Mouse (Mus musculus) myocyte (in vitro differentiated cells): ENCODE data around the gene Zfp207. TPM values are rescaled to one million over a fixed set of nuclear protein-coding genes. Genes with fewer than 3 reads are reported as not detected.

Source experiments
- H3K27me3 ChIP-seq: one replicate; pipeline ENCODE4 v1.6.1; 2011; ENCODE audit not compliant: control insufficient read depth, insufficient read depth, insufficient read length
- H3K36me3 ChIP-seq: one replicate; pipeline ENCODE4 v1.6.1; 2011; ENCODE audit not compliant: control insufficient read depth, insufficient read depth
- H3K4me2 ChIP-seq: one replicate; pipeline ENCODE4 v1.6.1; 2011; ENCODE audit warnings: low read depth, control low read depth
- H3K4me3 ChIP-seq: one replicate; pipeline ENCODE4 v1.5.1; 2011; ENCODE audit warnings: mild to moderate bottlenecking, control low read depth, moderate library complexity
- H3K79me2 ChIP-seq: one replicate; pipeline ENCODE4 v1.6.1; 2011; ENCODE audit not compliant: control insufficient read depth, insufficient read depth
- H3ac ChIP-seq: one replicate; pipeline ENCODE4 v1.6.1; 2011; ENCODE audit not compliant: control insufficient read depth, insufficient read length
- CEBPB ChIP-seq: IDR thresholded peaks from 2 replicates; pipeline ENCODE4 v1.6.1; 2011; ENCODE audit warnings: mild to moderate bottlenecking, moderate library complexity; ENCODE audit not compliant: poor library complexity, insufficient read depth, severe bottlenecking
- E2F4 ChIP-seq: IDR thresholded peaks from one replicate; pipeline ENCODE4 v1.6.1; 2011; ENCODE audit warnings: mild to moderate bottlenecking, control low read depth, moderate library complexity; ENCODE audit not compliant: insufficient read depth
- MAX ChIP-seq: IDR thresholded peaks from one replicate; pipeline ENCODE4 v1.6.1; 2011; ENCODE audit warnings: low read depth, mild to moderate bottlenecking, control low read depth
- MYOD1 ChIP-seq, 3 experiments: IDR thresholded peaks; one replicate each; pipeline ENCODE4 v1.6.1; 2011; ENCODE audit warnings: control low read depth in 2 of 3, low read depth in 2 of 3, mild to moderate bottlenecking in 2 of 3, moderate library complexity in 1 of 3; ENCODE audit not compliant: insufficient read length in 2 of 3, control insufficient read depth in 1 of 3
- MYOG ChIP-seq, 3 experiments: IDR thresholded peaks; one replicate each; pipeline ENCODE4 v1.6.1; 2011; ENCODE audit warnings: control low read depth in 2 of 3, low read depth in 2 of 3, mild to moderate bottlenecking in 2 of 3; ENCODE audit not compliant: insufficient read length in 2 of 3, control insufficient read depth in 1 of 3, insufficient read depth in 1 of 3
- POLR2A ChIP-seq: IDR thresholded peaks from one replicate; pipeline ENCODE4 v1.6.1; 2011; ENCODE audit warnings: low read depth, mild to moderate bottlenecking, control low read depth, moderate library complexity; ENCODE audit not compliant: insufficient read length
- POLR2AphosphoS2 ChIP-seq: IDR thresholded peaks from one replicate; pipeline ENCODE4 v1.6.1; 2011; ENCODE audit warnings: low read depth, control low read depth; ENCODE audit not compliant: insufficient read length
- REST ChIP-seq: IDR thresholded peaks from one replicate; pipeline ENCODE4 v1.6.1; 2011; ENCODE audit warnings: mild to moderate bottlenecking, control low read depth, moderate library complexity; ENCODE audit not compliant: insufficient read depth, insufficient read length
- SRF ChIP-seq: IDR thresholded peaks from one replicate; pipeline ENCODE4 v1.6.1; 2011; ENCODE audit warnings: low read depth; ENCODE audit not compliant: control insufficient read depth, insufficient read length
- TCF12 ChIP-seq: IDR thresholded peaks from one replicate; pipeline ENCODE4 v1.6.1; 2011; ENCODE audit warnings: mild to moderate bottlenecking, control low read depth; ENCODE audit not compliant: poor library complexity, insufficient read depth, severe bottlenecking
- TCF3 ChIP-seq: IDR thresholded peaks from one replicate; pipeline ENCODE4 v1.6.1; 2011; ENCODE audit warnings: low read depth, control low read depth; ENCODE audit not compliant: insufficient read length
- USF1 ChIP-seq: IDR thresholded peaks from one replicate; pipeline ENCODE4 v1.6.1; 2011; ENCODE audit warnings: low read depth, mild to moderate bottlenecking, control low read depth, moderate library complexity
- polyA plus RNA-seq: library from polyadenylated mRNA; unstranded; fragments of >200 nt; fragmentation: generic; extraction: Trizol; gene quantifications from one replicate; pipeline ENCODE4 v1.2.1, GENCODE M21; 2012; ENCODE audit warnings: missing spikeins

Gene Zfp207
- polyA plus RNA-seq, 1 experiment, result 65.6 TPM

DNA sequence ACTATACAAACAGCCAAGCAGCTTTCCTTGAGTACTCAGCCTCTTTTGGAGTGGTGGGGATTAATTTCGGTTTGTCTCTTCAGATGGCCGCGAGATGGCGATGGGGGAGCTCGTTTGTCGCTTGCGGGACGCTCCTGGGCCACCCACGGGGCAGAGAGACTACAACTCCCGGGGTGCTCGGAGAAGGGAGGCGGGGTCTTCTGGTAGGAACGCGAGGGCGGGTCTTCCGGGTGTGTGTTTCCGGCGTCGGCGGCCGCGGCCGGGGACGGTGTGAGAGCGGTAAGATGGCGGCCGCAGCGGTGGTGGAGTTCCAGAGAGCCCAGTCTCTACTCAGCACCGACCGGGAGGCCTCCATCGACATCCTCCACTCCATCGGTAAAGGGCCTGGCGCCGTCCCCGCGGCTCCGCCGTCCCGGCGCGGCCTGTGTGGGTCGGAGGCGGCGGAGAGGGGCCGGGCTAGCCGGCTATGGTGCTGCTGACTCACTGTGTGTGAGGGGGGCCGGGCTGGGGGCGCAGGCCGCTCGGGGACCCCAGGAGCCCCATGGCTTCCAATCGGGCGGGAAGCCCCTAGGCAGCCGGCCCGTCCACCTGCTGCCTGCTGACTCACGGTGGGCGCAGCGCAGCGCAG, 45.4 kb downstream of the Zfp207 start, which contains the start of gene Psmd11:
TSS of gene Psmd11 (plus strand) at position 235 of the 628 bp plus-strand sequence.
- H3ac ChIP-seq, result peak within 1 kb of the TSS; percentile 86
- no peak for TF ChIP-seq REST
- TF ChIP-seq POLR2A, result peak; percentile 92
- no peak for TF ChIP-seq MYOG (IDR thresholded peaks at IDR 0.05; ENCODE audit: control insufficient read depth in 1 of 3, insufficient read depth in 1 of 3, insufficient read length in 2 of 3, low read depth in 2 of 3)
- peak; percentile 67 for TF ChIP-seq SRF
- TF ChIP-seq MYOD1 (IDR thresholded peaks at IDR 0.05; ENCODE audit: control insufficient read depth in 1 of 3, insufficient read length in 2 of 3, low read depth in 2 of 3), result no peak
- no peak for TF ChIP-seq TCF12
- TF ChIP-seq MAX, result no peak
- TF ChIP-seq CEBPB, result no peak
- no peak for TF ChIP-seq TCF3
- TF ChIP-seq USF1, result no peak
- TF ChIP-seq POLR2AphosphoS2, result peak; percentile 92
- TF ChIP-seq E2F4, result no peak
- H3K27me3 ChIP-seq, result no peaks in the 10 kb centered on the region
- peaks cover 49% of the 10 kb centered on the region for H3K79me2 ChIP-seq
- peaks cover 17% of the 10 kb centered on the region for H3K36me3 ChIP-seq
- H3K4me3 ChIP-seq, result peak within 1 kb of the TSS; percentile 74
- H3K4me2 ChIP-seq, result peak within 1 kb of the TSS; percentile 94

DNA sequence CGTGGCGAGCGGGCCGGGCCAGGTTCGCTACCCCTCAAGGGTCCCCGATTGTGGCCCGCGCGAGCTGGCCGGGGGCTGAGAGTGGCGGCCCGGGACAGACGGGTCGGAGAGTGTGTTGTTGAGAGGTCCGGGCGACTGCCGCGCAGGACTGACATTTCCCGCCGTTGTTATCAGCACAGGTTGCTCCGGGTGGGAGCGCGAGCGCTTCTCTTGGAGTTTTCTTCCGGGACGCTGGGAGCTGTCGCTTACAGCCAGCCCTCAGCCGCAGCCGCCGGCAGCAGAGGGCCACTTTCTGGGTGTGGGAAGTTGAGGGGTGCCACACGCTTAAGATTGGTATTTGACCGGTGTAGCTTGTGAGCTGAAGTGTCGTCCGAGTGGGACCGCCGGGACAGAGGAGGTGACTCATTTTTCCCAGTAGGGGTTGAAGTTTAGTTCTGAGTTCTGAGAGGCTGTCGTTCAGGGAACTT, 46.0 kb downstream of the Zfp207 start:
- Histone ChIP-seq H3K79me2 (peaks cover 51% of the 10 kb centered on the region), H3K36me3 (peaks cover 18% of the 10 kb centered on the region), H3K4me3 (peak overlapping the region; percentile 74), H3K4me2 (peak overlapping the region; percentile 93), H3ac (peak overlapping the region; percentile 86), H3K27me3 (no peaks in the 10 kb centered on the region)
- TF ChIP-seq MYOD1 (IDR thresholded peaks at IDR 0.05; ENCODE audit: control insufficient read depth in 1 of 3, insufficient read length in 2 of 3, low read depth in 2 of 3), result peak in 1 of 3 experiments; percentile 48
- no peak for TF ChIP-seq POLR2AphosphoS2

DNA sequence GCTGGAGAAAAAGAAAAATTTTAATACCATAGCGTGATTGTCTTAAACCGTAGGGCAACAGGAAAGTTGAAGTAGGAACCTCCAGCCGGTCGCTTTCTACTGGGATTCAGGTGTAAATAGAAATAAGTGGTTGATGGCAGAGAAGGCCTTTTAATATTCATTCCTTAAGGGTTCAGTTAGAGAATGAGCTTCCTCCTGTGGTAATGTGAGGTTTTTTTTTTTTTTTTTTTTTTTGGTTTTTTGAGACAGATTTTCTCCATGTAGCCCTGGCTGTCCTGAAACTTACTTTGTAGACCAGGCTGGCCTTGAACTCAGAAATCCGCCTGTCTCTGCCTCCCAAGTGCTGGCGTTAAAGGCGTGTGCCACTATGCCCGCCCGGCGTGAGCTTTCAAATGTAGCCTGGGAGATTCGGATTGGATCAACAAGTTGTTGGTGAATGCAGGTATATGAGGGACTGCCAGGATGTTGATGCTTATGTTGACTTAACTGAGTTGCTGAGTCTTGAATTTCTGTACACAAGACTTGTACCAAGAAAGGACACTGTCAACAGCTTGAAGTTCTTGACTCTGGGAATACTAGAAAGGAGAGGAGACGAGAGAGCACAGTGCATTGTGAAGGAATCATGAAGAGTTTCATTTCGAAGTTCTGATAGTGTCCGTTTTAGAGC, 46.6 kb downstream of the Zfp207 start:
- Histone ChIP-seq H3K36me3 (peaks cover 22% of the 10 kb centered on the region), H3K4me3 (peak overlapping the region; percentile 74), H3ac (peak overlapping the region; percentile 86), H3K27me3 (no peaks in the 10 kb centered on the region), H3K79me2 (peaks cover 57% of the 10 kb centered on the region), H3K4me2 (peak overlapping the region; percentile 93)
- TF ChIP-seq POLR2AphosphoS2 (no peak), MAX (no peak), CEBPB (no peak), SRF (no peak), POLR2A (no peak), TCF12 (no peak), MYOD1 (IDR thresholded peaks at IDR 0.05; ENCODE audit: control insufficient read depth in 1 of 3, insufficient read length in 2 of 3, low read depth in 2 of 3) (no peak), MYOG (IDR thresholded peaks at IDR 0.05; ENCODE audit: control insufficient read depth in 1 of 3, insufficient read depth in 1 of 3, insufficient read length in 2 of 3, low read depth in 2 of 3) (no peak), USF1 (no peak), TCF3 (no peak), REST (no peak), E2F4 (no peak)

DNA sequence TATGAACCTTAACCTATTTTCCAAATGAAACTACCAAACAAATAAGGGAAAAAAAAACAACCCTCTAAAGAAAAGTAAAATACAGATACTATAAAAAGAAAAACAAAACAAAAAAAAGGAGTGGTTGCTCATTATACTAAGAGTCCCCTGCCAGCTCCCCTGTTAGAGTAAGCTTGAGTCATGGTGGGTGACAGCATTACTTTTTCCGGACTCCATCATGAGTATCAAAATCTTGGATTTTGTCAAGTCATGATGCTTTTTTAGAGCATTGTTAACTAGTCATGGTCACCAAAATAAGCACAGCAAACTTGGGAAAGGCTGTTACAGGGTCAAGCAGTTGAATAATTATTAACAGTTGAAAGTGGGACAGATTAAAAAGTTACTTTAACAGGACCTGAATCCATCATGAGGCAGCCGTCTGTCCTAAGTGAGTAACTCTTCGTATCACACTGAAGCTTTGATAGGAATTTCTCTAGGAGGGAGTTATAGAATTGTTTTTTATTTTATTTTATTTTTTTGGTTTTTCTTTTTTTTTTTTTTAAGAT, 47.4 kb downstream of the Zfp207 start:
- H3K4me3 ChIP-seq, result peak overlapping the region; percentile 74

More for the DNA sequence above, 47.4 kb downstream of the Zfp207 start:
- Histone ChIP-seq H3K27me3 (no peaks in the 10 kb centered on the region), H3K79me2 (peaks cover 65% of the 10 kb centered on the region), H3ac (no peak overlapping the region), H3K36me3 (peaks cover 29% of the 10 kb centered on the region), H3K4me2 (peak overlapping the region; percentile 93)
- no peak for TF ChIP-seq MYOD1 (IDR thresholded peaks at IDR 0.05; ENCODE audit: control insufficient read depth in 1 of 3, insufficient read length in 2 of 3, low read depth in 2 of 3)
- no peak for TF ChIP-seq REST
- TF ChIP-seq MYOG (IDR thresholded peaks at IDR 0.05; ENCODE audit: control insufficient read depth in 1 of 3, insufficient read depth in 1 of 3, insufficient read length in 2 of 3, low read depth in 2 of 3), result no peak
- TF ChIP-seq POLR2AphosphoS2, result no peak
- TF ChIP-seq TCF3, result no peak
- no peak for TF ChIP-seq CEBPB
